Mouse (Mus musculus): ENCODE measurements at regions not wholly inside any gene's neighbourhood (a gene's known extent, or its start where the extent isn't known, plus 50 kb on each side); places are given as distances from the start of the nearest gene placed in this dataset.
A peak's percentile ranks its signal among the peaks of the same experiment; 100 is the strongest.
"Not testable (repeated sequence)": the region's sequence is repeated elsewhere in the genome, so short reads cannot be mapped to it uniquely, and the experiment has no call there.

- no peak for DNase-seq (ENCODE audit: low spot score in 2 of 2)
Measured at GRCm38 (mm10) chr14:113838237-113838636, 523.8 kb downstream of the Tpm3-rs7 start.

GRCm38 (mm10) chr14:113847836-113848235, 533.4 kb downstream of the Tpm3-rs7 start:
- DNase-seq (ENCODE audit: low spot score in 2 of 2), result not testable (repeated sequence)

GRCm38 (mm10) chr14:113852988-113853387, 538.6 kb downstream of the Tpm3-rs7 start:
- no peak for DNase-seq (ENCODE audit: low spot score in 2 of 2)

- DNase-seq (ENCODE audit: low spot score in 2 of 2), result peak in 1 of 2 experiments; percentile 8
Measured at GRCm38 (mm10) chr14:113867123-113868019, 553.0 kb downstream of the Tpm3-rs7 start.

- DNase-seq (ENCODE audit: low spot score in 2 of 2), result no peak
Measured at GRCm38 (mm10) chr14:113883581-113883980, 569.2 kb downstream of the Tpm3-rs7 start.

GRCm38 (mm10) chr14:113886925-113887871, 572.8 kb downstream of the Tpm3-rs7 start:
- peak; percentile 2 to 13 for DNase-seq (ENCODE audit: low spot score in 2 of 2)

- DNase-seq (ENCODE audit: low spot score in 2 of 2), result peak in 1 of 2 experiments; percentile 16
Measured at GRCm38 (mm10) chr14:113930779-113931178, 616.4 kb downstream of the Tpm3-rs7 start.

GRCm38 (mm10) chr14:113933841-113934240, 619.4 kb downstream of the Tpm3-rs7 start:
- no peak for DNase-seq (ENCODE audit: low spot score in 2 of 2)
